Mouse (Mus musculus): Measurements from ENCODE around the gene Enpep.

Enpep gene

GRCm38 (mm10) chr3:129238010-129238409 lies 94.5 kb downstream of the Enpep start:
- DNase-seq = no peak

GRCm38 (mm10) chr3:129227331-129227730 lies 105.2 kb downstream of the Enpep start:
- DNase-seq = no peak

GRCm38 (mm10) chr3:129226681-129227080 lies 105.8 kb downstream of the Enpep start:
- DNase-seq = no peak

GRCm38 (mm10) chr3:129225577-129226289 lies 106.8 kb downstream of the Enpep start:
- DNase-seq = no peak

GRCm38 (mm10) chr3:129224806-129225576 lies 107.5 kb downstream of the Enpep start:
- no peak for DNase-seq

GRCm38 (mm10) chr3:129223964-129224805 lies 108.3 kb downstream of the Enpep start:
- DNase-seq = no peak

GRCm38 (mm10) chr3:129223401-129223800 lies 109.1 kb downstream of the Enpep start:
- no peak for DNase-seq

GRCm38 (mm10) chr3:129222448-129223290 lies 109.9 kb downstream of the Enpep start:
- no peak for DNase-seq

- no peak for DNase-seq
Measured at GRCm38 (mm10) chr3:129221380-129222260, 110.9 kb downstream of the Enpep start.

- DNase-seq = no peak
Measured at GRCm38 (mm10) chr3:129220681-129221379, 111.7 kb downstream of the Enpep start.

GRCm38 (mm10) chr3:129220086-129220670 lies 112.3 kb downstream of the Enpep start:
- DNase-seq = no peak
